Mouse (Mus musculus): ENCODE data around the gene Npc2.

DNA sequence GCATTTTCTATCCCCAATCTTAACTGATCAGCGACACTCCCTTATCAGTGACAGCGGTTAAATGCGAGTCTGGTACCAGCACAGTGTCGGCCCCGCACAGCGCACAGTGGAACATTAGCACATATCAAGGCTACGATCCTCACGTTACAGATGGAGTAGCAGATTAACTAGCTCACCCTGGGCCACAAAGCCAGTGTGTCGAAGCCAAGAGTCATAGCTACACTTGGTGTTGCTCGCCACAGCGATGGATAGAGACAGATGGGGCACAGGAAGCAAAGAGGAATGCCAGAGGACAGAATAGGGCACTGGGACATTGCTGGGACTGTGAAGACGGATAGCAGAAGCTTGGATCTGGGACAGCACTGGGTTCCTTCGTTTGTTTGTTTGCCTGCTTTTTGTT, 34.4 kb upstream of the Npc2 start:
- TF ChIP-seq CTCF (IDR thresholded peaks at IDR 0.05): no peak
- no peak for TF ChIP-seq POLR2A (IDR thresholded peaks at IDR 0.05; ENCODE audit: insufficient read depth, low read depth, low read length)

Data from heart, adult 2 months (tissue).